Mouse (Mus musculus) cerebellum, adult 9-11 months (tissue): ENCODE data around the gene Anapc15.

Source experiments
- DNase-seq: peaks from one replicate; pipeline ENCODE4 v3.0.0; 2022

Anapc15 gene

GRCm38 (mm10) chr7:101851689-101852088, 11.8 kb upstream of the Anapc15 start:
- DNase-seq, result no peak

- DNase-seq, result no peak
Measured at GRCm38 (mm10) chr7:101852846-101853245, 10.7 kb upstream of the Anapc15 start.

- no peak for DNase-seq
Measured at GRCm38 (mm10) chr7:101853816-101854215, 9.7 kb upstream of the Anapc15 start.

GRCm38 (mm10) chr7:101857094-101857493, 6.4 kb upstream of the Anapc15 start, which contains the start of gene Folr2:
Folr2 (minus strand) TSS chr7:101857194.
- DNase-seq, result no peak

DNA sequence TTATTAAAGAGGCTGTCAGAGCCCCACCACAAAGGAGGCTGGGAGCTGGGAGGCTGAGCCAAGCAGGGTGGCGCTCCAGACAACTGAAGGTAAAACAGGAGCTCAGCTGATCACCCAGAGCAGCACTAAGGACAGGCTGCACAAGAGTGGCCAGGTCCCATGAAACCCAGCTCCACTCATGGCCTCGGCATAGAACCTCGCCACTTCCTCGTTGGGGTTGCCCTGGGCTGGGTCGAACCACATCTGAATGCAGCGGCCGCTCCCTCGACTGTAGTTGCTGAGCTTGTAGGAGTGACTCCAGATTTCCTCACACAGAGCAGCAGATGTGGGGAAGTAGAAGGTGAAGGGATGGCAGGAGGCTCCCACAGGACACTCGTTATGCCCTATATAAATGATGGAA, 5.2 kb upstream of the Anapc15 start:
- no peak for DNase-seq

DNA sequence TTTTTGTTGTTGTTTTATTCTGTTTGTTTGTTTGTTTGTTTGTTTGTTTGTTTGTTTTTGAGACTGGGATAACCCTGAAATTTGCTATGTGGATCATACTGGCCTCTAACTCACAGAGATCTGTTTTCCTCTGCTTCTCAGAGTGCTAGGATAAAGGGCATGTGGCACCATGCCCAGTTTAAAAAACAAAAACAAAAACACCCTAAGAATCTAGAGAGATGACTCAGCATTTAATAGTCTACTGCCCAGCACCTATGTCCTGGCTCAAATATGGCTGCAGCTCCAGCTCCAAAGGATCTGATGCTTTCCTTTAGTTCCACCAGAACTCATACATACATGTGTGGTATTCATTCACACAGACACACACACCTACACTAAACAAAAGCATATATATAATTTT, 2.5 kb upstream of the Anapc15 start:
- DNase-seq, result no peak

DNA sequence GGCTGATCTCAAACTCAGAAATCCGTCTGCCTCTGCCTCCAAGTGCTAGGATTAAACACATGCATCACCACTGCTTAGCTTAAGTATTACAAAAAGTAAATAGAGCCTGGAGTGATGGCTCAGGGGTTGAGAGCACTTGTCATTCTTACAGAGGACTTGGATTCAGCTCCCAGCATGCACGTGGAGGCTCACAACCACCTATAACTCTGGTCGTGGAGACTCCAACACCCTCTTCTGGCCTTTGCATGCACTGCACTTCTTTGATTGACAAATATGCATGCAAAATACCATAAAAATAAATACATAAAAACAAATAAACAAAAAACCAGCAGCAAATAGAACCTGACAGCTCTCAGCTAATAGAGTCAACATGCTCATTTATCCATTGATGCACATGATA, 1.2 kb upstream of the Anapc15 start:
- no peak for DNase-seq

DNA sequence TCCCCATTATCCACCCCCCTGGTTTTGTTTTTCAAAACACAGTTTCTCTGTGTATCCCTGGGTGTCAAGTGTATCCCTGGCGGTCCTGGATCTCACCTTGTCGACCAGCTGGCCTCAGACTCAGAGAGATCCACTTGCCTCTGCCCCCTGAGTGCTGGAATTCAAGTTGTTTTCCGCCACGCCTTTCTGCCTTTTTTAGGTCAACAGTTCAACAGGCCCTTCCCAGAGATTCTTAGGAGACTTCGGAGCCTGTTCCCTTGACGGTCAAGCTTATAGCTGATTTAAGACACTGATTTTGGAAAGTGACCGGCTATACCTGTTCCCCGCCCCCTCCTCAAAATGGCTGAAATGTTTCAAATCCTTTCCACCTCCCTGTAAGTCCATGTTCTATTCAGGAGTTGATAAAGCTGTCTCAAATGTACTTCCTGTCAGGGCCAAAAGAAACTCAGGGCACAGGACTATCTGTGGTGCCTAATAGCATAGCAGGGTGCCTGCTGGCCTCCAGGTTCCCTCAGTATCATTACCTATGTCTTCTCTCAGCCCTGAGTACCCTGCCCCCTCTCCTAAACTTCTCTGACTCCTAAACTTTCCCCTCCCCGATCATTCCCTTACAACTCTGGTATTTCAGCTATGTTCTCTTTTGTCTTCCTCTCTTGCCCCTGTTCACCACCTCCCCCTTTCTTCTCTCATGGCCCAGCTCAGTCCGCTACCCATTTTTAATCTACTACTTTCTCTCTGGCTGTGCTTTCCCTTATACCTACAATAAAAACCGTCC, 3.2 kb downstream of the Anapc15 start:
- DNase-seq, result no peak

DNA sequence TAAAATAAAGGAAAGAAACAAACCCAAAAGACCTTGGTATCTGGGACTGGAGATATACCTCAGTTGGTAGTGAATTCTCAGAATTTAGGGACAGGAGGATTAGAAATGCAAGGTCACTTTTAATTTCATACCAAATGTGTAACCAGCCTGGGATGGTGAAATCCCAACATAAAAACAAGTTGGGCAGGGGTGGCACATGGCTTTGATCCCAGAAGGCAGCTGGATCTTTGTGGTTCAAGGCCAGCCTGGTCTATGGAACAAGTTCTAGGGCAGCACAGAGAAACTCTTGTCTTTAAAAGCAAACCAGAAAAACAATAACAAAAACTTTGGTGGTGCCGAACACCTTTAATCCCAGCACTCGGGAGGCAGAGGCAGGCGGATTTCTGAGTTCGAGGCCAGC, 4.0 kb downstream of the Anapc15 start:
- DNase-seq, result no peak

GRCm38 (mm10) chr7:101868241-101869162, 5.0 kb downstream of the Anapc15 start:
- no peak for DNase-seq

- no peak for DNase-seq
Measured at GRCm38 (mm10) chr7:101869163-101869500, 5.6 kb downstream of the Anapc15 start.

DNA sequence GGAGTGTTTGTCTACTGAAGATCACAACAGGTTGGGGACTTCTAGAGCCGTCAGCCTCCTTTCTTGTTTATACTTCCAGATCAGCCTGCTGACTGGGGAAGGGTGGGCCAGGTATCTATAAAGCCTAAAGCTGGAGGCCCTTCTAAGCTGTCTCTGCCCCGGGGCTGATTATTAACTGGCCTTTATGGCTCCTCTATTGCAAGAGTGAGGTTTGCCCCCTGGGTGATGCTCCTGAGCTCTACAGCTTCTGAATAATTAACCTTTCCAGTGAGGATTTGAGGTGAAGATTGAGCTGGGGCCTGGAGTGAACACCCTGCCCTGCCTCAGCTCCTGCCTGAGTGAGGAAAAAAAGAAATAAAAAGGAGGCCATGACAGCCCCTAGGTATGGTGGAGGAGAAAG, 7.1 kb downstream of the Anapc15 start, which contains the start of gene Folr1:
Gene Folr1, minus strand, starts transcription at position 160 of the 400 bp plus-strand sequence.
- no peak for DNase-seq

DNA sequence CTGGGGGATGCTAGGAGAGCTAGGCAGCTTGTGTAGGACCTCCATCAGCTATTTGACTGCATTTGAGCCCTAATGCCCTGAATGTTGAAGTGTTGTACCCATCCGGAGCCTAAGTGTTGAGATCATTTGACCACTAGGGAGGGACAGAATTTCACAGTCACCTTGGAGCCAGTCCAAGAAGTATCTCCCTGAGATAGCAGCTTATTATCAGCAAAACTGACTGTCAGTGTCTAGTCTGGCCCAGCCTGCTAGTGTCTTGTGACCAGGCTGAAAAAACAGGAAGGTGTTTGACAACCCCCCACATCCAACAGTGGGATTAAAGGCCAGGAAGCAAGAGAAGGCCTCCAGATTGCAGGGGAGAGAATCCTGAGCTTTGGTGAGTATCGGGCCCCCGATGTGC, 7.8 kb downstream of the Anapc15 start:
- DNase-seq, result no peak

- DNase-seq, result no peak
Measured at GRCm38 (mm10) chr7:101875978-101876377, 12.5 kb downstream of the Anapc15 start.

GRCm38 (mm10) chr7:101880855-101881254, 17.3 kb downstream of the Anapc15 start:
- no peak for DNase-seq

DNA sequence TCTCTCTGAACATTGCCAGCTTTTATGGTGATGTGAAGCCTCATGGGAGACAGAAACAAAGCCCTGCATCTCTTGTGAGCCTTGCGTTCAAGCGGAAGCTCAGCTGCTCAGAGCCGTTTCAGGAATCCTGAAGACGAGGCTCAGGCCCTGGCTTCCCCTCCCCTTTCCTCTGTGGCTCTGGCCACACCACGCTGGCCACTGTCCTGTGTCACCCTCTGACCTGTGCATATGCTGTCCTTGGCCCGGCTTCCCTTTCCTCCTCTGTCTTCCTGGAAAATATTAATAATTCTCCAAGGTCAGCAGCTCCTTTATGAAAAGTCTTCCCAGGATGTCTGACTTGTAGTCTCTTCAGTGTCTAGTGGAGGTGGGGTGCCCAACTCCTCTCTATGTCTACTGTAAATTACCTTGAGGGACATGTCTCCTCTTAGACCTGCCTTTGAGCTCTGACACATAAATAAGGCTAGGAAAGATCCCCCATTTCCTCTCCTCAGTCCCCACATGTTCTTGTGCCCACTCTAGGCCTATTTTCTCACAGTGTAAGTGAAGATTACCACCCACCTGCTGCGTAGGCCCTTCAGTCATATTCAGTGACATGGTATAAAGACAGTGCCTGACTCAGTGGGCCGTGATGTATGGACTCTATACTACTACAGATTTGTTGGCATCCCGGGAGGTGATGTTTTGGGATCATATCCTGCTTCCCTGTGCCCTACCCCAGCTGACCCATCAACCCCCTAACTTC, 19.1 kb downstream of the Anapc15 start:
- DNase-seq, result no peak

GRCm38 (mm10) chr7:101884160-101884559, 20.6 kb downstream of the Anapc15 start:
- no peak for DNase-seq

- DNase-seq, result no peak
Measured at GRCm38 (mm10) chr7:101886274-101886673, 22.8 kb downstream of the Anapc15 start.

GRCm38 (mm10) chr7:101888460-101888859, 24.9 kb downstream of the Anapc15 start:
- DNase-seq, result no peak

GRCm38 (mm10) chr7:101895695-101896094, 32.2 kb downstream of the Anapc15 start:
- no peak for DNase-seq

DNA sequence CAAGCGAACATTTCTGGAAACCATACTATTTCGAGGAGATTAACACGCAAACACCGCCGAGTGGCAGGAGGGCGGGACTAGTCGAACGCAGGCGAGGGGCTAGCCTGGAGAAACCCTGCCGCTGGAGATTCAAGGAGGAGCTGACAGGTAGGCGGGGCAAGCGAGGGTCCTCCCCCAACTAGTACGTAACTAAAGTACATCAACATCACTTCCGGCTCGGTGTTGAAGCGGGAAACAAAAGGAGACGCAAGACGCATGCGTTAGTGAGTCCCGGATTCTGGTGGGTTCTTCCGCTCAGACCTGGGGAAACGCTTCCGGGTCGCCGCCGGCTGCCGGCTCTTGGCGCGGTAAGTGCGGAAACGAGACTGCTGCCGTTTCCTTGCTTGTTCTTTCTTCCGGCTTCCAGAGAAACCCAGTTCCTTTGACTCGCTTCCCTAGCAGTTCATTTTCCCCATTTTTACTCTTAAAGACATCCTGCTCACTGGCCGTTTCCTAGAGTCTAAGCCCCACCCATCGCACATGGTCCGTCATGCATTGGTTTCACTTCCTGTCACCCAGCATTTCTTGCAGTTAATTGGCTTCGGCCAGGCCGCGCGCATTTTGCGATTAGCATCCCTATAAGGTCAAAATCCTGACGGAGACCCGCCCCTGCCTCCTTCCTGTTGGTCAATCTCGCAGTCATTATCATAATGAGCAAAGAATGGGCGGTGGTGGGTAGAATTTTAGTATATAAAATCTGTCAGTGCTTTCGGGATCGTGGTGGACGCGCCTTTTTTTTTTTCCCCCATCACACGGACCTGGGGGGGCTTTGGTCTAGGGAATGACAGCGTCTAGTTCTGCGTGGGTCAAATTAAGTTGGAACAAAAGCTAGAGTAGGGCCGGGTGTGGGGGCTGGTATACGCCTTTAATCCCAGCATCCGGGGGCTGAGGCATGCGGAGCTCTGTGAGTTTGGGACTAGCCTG, 32.9 kb downstream of the Anapc15 start:
- peak; percentile 99 for DNase-seq
